Mouse (Mus musculus) myocyte (in vitro differentiated cells): ENCODE results near the gene Xxylt1. TPM values are rescaled to one million over a fixed set of nuclear protein-coding genes. Genes with fewer than 3 reads are reported as not detected.
"Not testable (repeated sequence)": the region's sequence is repeated elsewhere in the genome, so short reads cannot be mapped to it uniquely, and the experiment has no call there.

Experiments
- H3K27me3 ChIP-seq: one replicate; pipeline ENCODE4 v1.6.1; 2011; ENCODE audit not compliant: control insufficient read depth, insufficient read depth, insufficient read length
- H3K36me3 ChIP-seq: one replicate; pipeline ENCODE4 v1.6.1; 2011; ENCODE audit not compliant: control insufficient read depth, insufficient read depth
- H3K4me2 ChIP-seq: one replicate; pipeline ENCODE4 v1.6.1; 2011; ENCODE audit warnings: low read depth, control low read depth
- H3K4me3 ChIP-seq: one replicate; pipeline ENCODE4 v1.5.1; 2011; ENCODE audit warnings: mild to moderate bottlenecking, control low read depth, moderate library complexity
- H3K79me2 ChIP-seq: one replicate; pipeline ENCODE4 v1.6.1; 2011; ENCODE audit not compliant: control insufficient read depth, insufficient read depth
- H3ac ChIP-seq: one replicate; pipeline ENCODE4 v1.6.1; 2011; ENCODE audit not compliant: control insufficient read depth, insufficient read length
- CEBPB ChIP-seq: IDR thresholded peaks from 2 replicates; pipeline ENCODE4 v1.6.1; 2011; ENCODE audit warnings: mild to moderate bottlenecking, moderate library complexity; ENCODE audit not compliant: poor library complexity, insufficient read depth, severe bottlenecking
- E2F4 ChIP-seq: IDR thresholded peaks from one replicate; pipeline ENCODE4 v1.6.1; 2011; ENCODE audit warnings: mild to moderate bottlenecking, control low read depth, moderate library complexity; ENCODE audit not compliant: insufficient read depth
- MAX ChIP-seq: IDR thresholded peaks from one replicate; pipeline ENCODE4 v1.6.1; 2011; ENCODE audit warnings: low read depth, mild to moderate bottlenecking, control low read depth
- MYOD1 ChIP-seq, 3 experiments: IDR thresholded peaks; one replicate each; pipeline ENCODE4 v1.6.1; 2011; ENCODE audit warnings: control low read depth in 2 of 3, low read depth in 2 of 3, mild to moderate bottlenecking in 2 of 3, moderate library complexity in 1 of 3; ENCODE audit not compliant: insufficient read length in 2 of 3, control insufficient read depth in 1 of 3
- MYOG ChIP-seq, 3 experiments: IDR thresholded peaks; one replicate each; pipeline ENCODE4 v1.6.1; 2011; ENCODE audit warnings: control low read depth in 2 of 3, low read depth in 2 of 3, mild to moderate bottlenecking in 2 of 3; ENCODE audit not compliant: insufficient read length in 2 of 3, control insufficient read depth in 1 of 3, insufficient read depth in 1 of 3
- POLR2A ChIP-seq: IDR thresholded peaks from one replicate; pipeline ENCODE4 v1.6.1; 2011; ENCODE audit warnings: low read depth, mild to moderate bottlenecking, control low read depth, moderate library complexity; ENCODE audit not compliant: insufficient read length
- POLR2AphosphoS2 ChIP-seq: IDR thresholded peaks from one replicate; pipeline ENCODE4 v1.6.1; 2011; ENCODE audit warnings: low read depth, control low read depth; ENCODE audit not compliant: insufficient read length
- REST ChIP-seq: IDR thresholded peaks from one replicate; pipeline ENCODE4 v1.6.1; 2011; ENCODE audit warnings: mild to moderate bottlenecking, control low read depth, moderate library complexity; ENCODE audit not compliant: insufficient read depth, insufficient read length
- SRF ChIP-seq: IDR thresholded peaks from one replicate; pipeline ENCODE4 v1.6.1; 2011; ENCODE audit warnings: low read depth; ENCODE audit not compliant: control insufficient read depth, insufficient read length
- TCF12 ChIP-seq: IDR thresholded peaks from one replicate; pipeline ENCODE4 v1.6.1; 2011; ENCODE audit warnings: mild to moderate bottlenecking, control low read depth; ENCODE audit not compliant: poor library complexity, insufficient read depth, severe bottlenecking
- TCF3 ChIP-seq: IDR thresholded peaks from one replicate; pipeline ENCODE4 v1.6.1; 2011; ENCODE audit warnings: low read depth, control low read depth; ENCODE audit not compliant: insufficient read length
- USF1 ChIP-seq: IDR thresholded peaks from one replicate; pipeline ENCODE4 v1.6.1; 2011; ENCODE audit warnings: low read depth, mild to moderate bottlenecking, control low read depth, moderate library complexity
- polyA plus RNA-seq: library from polyadenylated mRNA; unstranded; fragments of >200 nt; fragmentation: generic; extraction: Trizol; gene quantifications from one replicate; pipeline ENCODE4 v1.2.1, GENCODE M21; 2012; ENCODE audit warnings: missing spikeins

Gene Xxylt1
- polyA plus RNA-seq, 1 experiment: 7.6 TPM

DNA sequence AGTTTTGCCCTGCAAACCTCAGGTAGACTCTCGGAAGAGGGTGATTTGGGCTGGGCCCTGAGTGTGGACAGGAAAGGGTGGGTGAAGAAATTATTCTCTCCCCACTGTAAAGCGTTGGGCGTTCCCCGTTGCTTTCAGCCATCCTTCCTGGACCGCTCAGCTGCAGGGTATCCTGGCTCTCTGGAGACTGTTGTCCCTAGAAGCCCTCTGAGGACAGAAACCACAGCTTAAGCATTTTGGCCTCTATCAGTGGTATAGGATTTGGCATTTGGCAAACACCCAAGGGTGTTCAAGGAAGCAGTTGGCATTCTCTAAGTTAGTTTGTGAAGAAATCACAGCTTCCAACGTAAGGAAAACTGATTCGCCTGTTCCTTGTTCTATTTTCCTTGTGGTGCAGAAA, 72.9 kb downstream of the Xxylt1 start:
- no peak overlapping the region for H3K4me2 ChIP-seq
- TF ChIP-seq E2F4 (no peak), USF1 (no peak), SRF (no peak), MAX (no peak), REST (no peak), POLR2AphosphoS2 (no peak), TCF3 (no peak), MYOG (IDR thresholded peaks at IDR 0.05; ENCODE audit: control insufficient read depth in 1 of 3, insufficient read depth in 1 of 3, insufficient read length in 2 of 3, low read depth in 2 of 3) (no peak), MYOD1 (IDR thresholded peaks at IDR 0.05; ENCODE audit: control insufficient read depth in 1 of 3, insufficient read length in 2 of 3, low read depth in 2 of 3) (no peak), CEBPB (no peak), POLR2A (no peak), TCF12 (no peak)
- no peaks in the 10 kb centered on the region for H3K79me2 ChIP-seq
- no peaks in the 10 kb centered on the region for H3K36me3 ChIP-seq
- H3ac ChIP-seq: no peak overlapping the region
- H3K27me3 ChIP-seq: no peaks in the 10 kb centered on the region
- H3K4me3 ChIP-seq: no peak overlapping the region

DNA sequence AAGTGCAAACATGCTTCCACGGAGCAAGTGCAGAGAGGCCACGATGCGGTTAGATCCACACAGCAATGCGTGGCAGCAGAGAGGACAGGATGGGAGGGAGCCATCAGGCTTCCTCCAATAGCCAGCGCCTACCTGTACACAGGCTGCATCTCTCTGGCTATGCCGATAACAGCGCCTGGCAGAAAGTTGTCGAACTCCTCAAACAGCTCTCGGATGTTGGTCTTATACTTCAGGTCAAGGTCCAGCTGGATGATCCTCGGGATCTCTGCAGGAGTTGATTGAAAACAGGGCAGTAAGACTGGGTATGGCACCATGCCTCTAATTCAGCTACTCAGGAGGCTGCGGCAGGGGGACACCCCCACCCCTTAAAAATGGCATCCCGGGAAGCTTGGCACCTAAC, 73.7 kb downstream of the Xxylt1 start:
- Histone ChIP-seq H3K27me3 (no peaks in the 10 kb centered on the region), H3K79me2 (no peaks in the 10 kb centered on the region), H3K36me3 (no peaks in the 10 kb centered on the region), H3K4me2 (no peak overlapping the region), H3ac (no peak overlapping the region), H3K4me3 (no peak overlapping the region)
- TF ChIP-seq POLR2A: no peak
- TF ChIP-seq TCF3: no peak
- TF ChIP-seq MAX: no peak
- TF ChIP-seq POLR2AphosphoS2: no peak
- no peak for TF ChIP-seq USF1
- no peak for TF ChIP-seq MYOG (IDR thresholded peaks at IDR 0.05; ENCODE audit: control insufficient read depth in 1 of 3, insufficient read depth in 1 of 3, insufficient read length in 2 of 3, low read depth in 2 of 3)
- no peak for TF ChIP-seq SRF
- no peak for TF ChIP-seq CEBPB
- TF ChIP-seq REST: no peak
- TF ChIP-seq TCF12: no peak
- no peak for TF ChIP-seq MYOD1 (IDR thresholded peaks at IDR 0.05; ENCODE audit: control insufficient read depth in 1 of 3, insufficient read length in 2 of 3, low read depth in 2 of 3)
- no peak for TF ChIP-seq E2F4

DNA sequence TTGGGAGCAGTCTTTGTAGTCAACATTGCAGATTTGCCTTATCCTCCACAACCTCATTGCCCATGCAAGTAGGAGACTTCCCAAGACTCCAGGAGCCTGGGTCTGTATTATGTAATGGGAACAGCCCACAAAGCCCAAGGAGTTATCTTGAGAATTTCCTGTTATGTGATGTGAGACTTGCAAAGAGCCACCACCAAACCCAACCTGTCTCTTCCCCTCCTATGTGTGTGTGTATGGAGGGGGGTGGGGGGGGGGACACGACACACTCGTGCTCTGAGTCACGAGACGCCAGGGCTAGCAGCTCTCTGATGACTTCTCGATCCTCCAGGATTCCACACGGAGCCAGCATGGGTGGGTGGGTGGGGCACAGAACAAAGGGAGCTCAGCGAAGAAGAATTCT, 75.5 kb downstream of the Xxylt1 start:
- Histone ChIP-seq H3K27me3 (no peaks in the 10 kb centered on the region), H3K36me3 (no peaks in the 10 kb centered on the region), H3ac (no peak overlapping the region), H3K79me2 (no peaks in the 10 kb centered on the region), H3K4me3 (no peak overlapping the region), H3K4me2 (no peak overlapping the region)
- TF ChIP-seq POLR2A: no peak
- no peak for TF ChIP-seq TCF12
- no peak for TF ChIP-seq MAX
- TF ChIP-seq REST: no peak
- no peak for TF ChIP-seq MYOD1 (IDR thresholded peaks at IDR 0.05; ENCODE audit: control insufficient read depth in 1 of 3, insufficient read length in 2 of 3, low read depth in 2 of 3)
- TF ChIP-seq USF1: no peak
- no peak for TF ChIP-seq SRF
- TF ChIP-seq POLR2AphosphoS2: no peak

GRCm38 (mm10) chr16:31004321-31004682, 76.9 kb downstream of the Xxylt1 start:
- no peaks in the 10 kb centered on the region for H3K79me2 ChIP-seq
- no peak overlapping the region for H3ac ChIP-seq
- no peaks in the 10 kb centered on the region for H3K27me3 ChIP-seq
- no peaks in the 10 kb centered on the region for H3K36me3 ChIP-seq
- no peak overlapping the region for H3K4me2 ChIP-seq
- TF ChIP-seq USF1 (no peak), TCF12 (no peak), MYOD1 (IDR thresholded peaks at IDR 0.05; ENCODE audit: control insufficient read depth in 1 of 3, insufficient read length in 2 of 3, low read depth in 2 of 3) (no peak), MYOG (IDR thresholded peaks at IDR 0.05; ENCODE audit: control insufficient read depth in 1 of 3, insufficient read depth in 1 of 3, insufficient read length in 2 of 3, low read depth in 2 of 3) (no peak), POLR2A (no peak), REST (no peak), MAX (no peak), E2F4 (no peak), TCF3 (no peak), SRF (no peak), CEBPB (no peak), POLR2AphosphoS2 (no peak)
- H3K4me3 ChIP-seq: no peak overlapping the region

- not testable (repeated sequence) for H3K79me2 ChIP-seq, H3K4me3 ChIP-seq, H3K27me3 ChIP-seq, H3ac ChIP-seq, H3K4me2 ChIP-seq, H3K36me3 ChIP-seq
- TF ChIP-seq MYOG (IDR thresholded peaks at IDR 0.05; ENCODE audit: control insufficient read depth in 1 of 3, insufficient read depth in 1 of 3, insufficient read length in 2 of 3, low read depth in 2 of 3): peak in 1 of 3 experiments; percentile 16
Observed at GRCm38 (mm10) chr16:31003592-31004320, 77.5 kb downstream of the Xxylt1 start.
